ENCODE assay signal across 26 mouse cellular contexts in genomic region chrX:70667092-70667491, GRCm38 (mm10).
"Had no signal": no experiment of that assay in that cellular context is flagged by ENCODE, and none has a peak within 500 bp of the region (broad histone marks: within the 10 kb centered on the region; RNA-seq: fewer than 3 reads in every experiment).

No protein-coding gene starts in this region.

- H3K36me3 ChIP-seq: limb, embryonic 10.5 days; limb, embryonic 12.5 days; limb, embryonic 13.5 days; limb, embryonic 15.5 days; liver, embryonic 12.5 days; liver, embryonic 13.5 days; liver, embryonic 15.5 days; lung, embryonic 15.5 days; midbrain, embryonic 10.5 days; midbrain, embryonic 12.5 days; midbrain, embryonic 13.5 days; midbrain, embryonic 15.5 days had no signal

- H3K9ac ChIP-seq: limb, embryonic 12.5 days; limb, embryonic 13.5 days; limb, embryonic 15.5 days; liver, embryonic 12.5 days; liver, embryonic 13.5 days; liver, embryonic 14.5 days; liver, embryonic 15.5 days; liver, postnatal 0 days; lung, embryonic 14.5 days; lung, embryonic 15.5 days; midbrain, embryonic 12.5 days; midbrain, embryonic 13.5 days; midbrain, embryonic 15.5 days had no signal

- H3K4me3 ChIP-seq: left cerebral cortex, adult 2 months; limb, embryonic 10.5 days; limb, embryonic 12.5 days; limb, embryonic 13.5 days; limb, embryonic 15.5 days; liver, embryonic 12.5 days; liver, embryonic 13.5 days; liver, embryonic 15.5 days; lung, embryonic 15.5 days; megakaryocyte, embryonic 14.5 days; midbrain, embryonic 10.5 days; midbrain, embryonic 12.5 days; midbrain, embryonic 13.5 days; midbrain, embryonic 15.5 days; myocyte had no signal

- DNase-seq: left cerebral cortex, postnatal 4 days; liver, embryonic 13.5 days; liver, postnatal 0 days; lung, adult 18-20 months; lung, adult 2 months; lung, embryonic 14.5 days; lung, postnatal 10 days; lung, postnatal 14 days; lung, postnatal 36 days; lung, postnatal 4 days had no signal

- H3K27me3 ChIP-seq: limb, embryonic 12.5 days; limb, embryonic 13.5 days; limb, embryonic 15.5 days; liver, embryonic 12.5 days; liver, embryonic 13.5 days; liver, embryonic 15.5 days; lung, embryonic 15.5 days; megakaryocyte, embryonic 14.5 days; midbrain, embryonic 12.5 days; midbrain, embryonic 13.5 days; midbrain, embryonic 15.5 days had no signal

- H3K4me1 ChIP-seq: limb, embryonic 10.5 days; limb, embryonic 12.5 days; limb, embryonic 13.5 days; limb, embryonic 15.5 days; liver, embryonic 12.5 days; liver, embryonic 13.5 days; liver, embryonic 15.5 days; lung, embryonic 15.5 days; megakaryocyte, embryonic 14.5 days; midbrain, embryonic 10.5 days; midbrain, embryonic 12.5 days; midbrain, embryonic 13.5 days; midbrain, embryonic 15.5 days had no signal

- H3K27ac ChIP-seq: left cerebral cortex, adult 2 months; limb, embryonic 10.5 days; limb, embryonic 12.5 days; limb, embryonic 13.5 days; limb, embryonic 15.5 days; liver, embryonic 12.5 days; liver, embryonic 13.5 days; liver, embryonic 14.5 days; liver, embryonic 15.5 days; lung, embryonic 15.5 days; macrophage; midbrain, embryonic 10.5 days; midbrain, embryonic 12.5 days; midbrain, embryonic 13.5 days; midbrain, embryonic 15.5 days had no signal
